Mouse (Mus musculus): ENCODE data around the gene Gm20422. TPM values are rescaled to one million over a fixed set of nuclear protein-coding genes. Genes with fewer than 3 reads are reported as not detected.

The Gm20422 gene
- polyA plus RNA-seq, 1 experiment from 2014 or later: 0.36 TPM

- peak; percentile 76 for ATAC-seq (ENCODE audit: insufficient read depth, low FRiP score, low TSS enrichment)
- peak; percentile 79 for DNase-seq (ENCODE audit: low spot score)
- peaks cover 4% of the 10 kb centered on the region; the same call in 1 of the 2 replicates for H3K4me1 ChIP-seq (ENCODE audit: control insufficient read depth, insufficient read depth, low read length)
Observed at GRCm38 (mm10) chr8:69808094-69808863, 33.6 kb upstream of the Gm20422 start, which contains the start of gene Gmip. Gmip (plus strand) TSS chr8:69808679.

DNA sequence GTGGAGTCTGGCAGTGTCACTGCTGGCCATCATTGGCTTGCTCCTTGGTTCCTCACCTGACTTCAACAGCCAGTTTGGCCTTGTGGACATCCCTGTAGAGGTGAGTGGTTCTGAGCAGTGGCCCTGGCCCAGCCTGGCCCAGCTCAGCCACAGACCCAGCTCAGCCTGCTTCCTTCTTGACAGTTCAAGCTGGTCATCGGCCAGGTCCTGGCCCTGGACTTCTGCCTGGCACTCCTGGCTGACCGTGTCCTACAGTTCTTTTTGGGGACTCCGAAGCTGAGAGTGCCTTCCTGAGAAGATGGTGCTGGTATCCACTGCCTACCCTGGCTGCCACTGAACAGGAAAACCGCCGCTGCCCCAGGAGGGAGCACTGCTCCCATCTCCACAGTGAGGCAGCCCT, 32.5 kb upstream of the Gm20422 start:
- ATAC-seq (ENCODE audit: insufficient read depth, low FRiP score, low TSS enrichment) (no peak), DNase-seq (ENCODE audit: low spot score) (no peak)
- no peaks in the 10 kb centered on the region for H3K9me3 ChIP-seq (ENCODE audit: control insufficient read depth, low read length)
- H3K4me1 ChIP-seq (ENCODE audit: control insufficient read depth, insufficient read depth, low read length): peaks cover 4% of the 10 kb centered on the region; the same call in 1 of the 2 replicates
- no peak overlapping the region for H3K4me2 ChIP-seq (ENCODE audit: low read depth)
- peaks cover 35% of the 10 kb centered on the region for H3K36me3 ChIP-seq (ENCODE audit: control insufficient read depth, insufficient read depth, low read length)
- no peak overlapping the region for H3K27ac ChIP-seq (ENCODE audit: low read depth, low read length)
- no peak overlapping the region for H3K9ac ChIP-seq (ENCODE audit: low read length)
- H3K4me3 ChIP-seq (ENCODE audit: low read depth, low read length): no peak overlapping the region
- WGBS: 95% methylated on average over 5 of the region's 5 CpGs
- no peaks in the 10 kb centered on the region for H3K27me3 ChIP-seq (ENCODE audit: control insufficient read depth, insufficient read depth, low read length)

More at GRCm38 (mm10) chr8:69808094-69808863, 33.6 kb upstream of the Gm20422 start, which contains the start of gene Gmip:
- peaks cover 29% of the 10 kb centered on the region for H3K36me3 ChIP-seq (ENCODE audit: control insufficient read depth, insufficient read depth, low read length)
- H3K4me3 ChIP-seq (ENCODE audit: low read depth, low read length): peak within 1 kb of the TSS; percentile 52
- H3K27ac ChIP-seq (ENCODE audit: low read depth, low read length): no peak within 1 kb of the TSS
- H3K9me3 ChIP-seq (ENCODE audit: control insufficient read depth, low read length): no peaks in the 10 kb centered on the region
- peak within 1 kb of the TSS; percentile 42 for H3K9ac ChIP-seq (ENCODE audit: low read length)
- 6% methylated on average over 25 of the region's 28 CpGs for WGBS
- H3K27me3 ChIP-seq (ENCODE audit: control insufficient read depth, insufficient read depth, low read length): no peaks in the 10 kb centered on the region
- H3K4me2 ChIP-seq (ENCODE audit: low read depth): peak within 1 kb of the TSS; percentile 65

GRCm38 (mm10) chr8:69805491-69805890, 30.8 kb upstream of the Gm20422 start:
- ATAC-seq (ENCODE audit: insufficient read depth, low FRiP score, low TSS enrichment) (no peak), DNase-seq (ENCODE audit: low spot score) (no peak)
- Histone ChIP-seq H3K4me3 (ENCODE audit: low read depth, low read length) (no peak overlapping the region), H3K4me1 (ENCODE audit: control insufficient read depth, insufficient read depth, low read length) (peaks cover 4% of the 10 kb centered on the region; the same call in 1 of the 2 replicates), H3K36me3 (ENCODE audit: control insufficient read depth, insufficient read depth, low read length) (peaks cover 48% of the 10 kb centered on the region), H3K9ac (ENCODE audit: low read length) (no peak overlapping the region), H3K27ac (ENCODE audit: low read depth, low read length) (no peak overlapping the region), H3K27me3 (ENCODE audit: control insufficient read depth, insufficient read depth, low read length) (no peaks in the 10 kb centered on the region), H3K4me2 (ENCODE audit: low read depth) (no peak overlapping the region), H3K9me3 (ENCODE audit: control insufficient read depth, low read length) (no peaks in the 10 kb centered on the region)
- 97% methylated on average over 9 of the region's 9 CpGs for WGBS

GRCm38 (mm10) chr8:69805086-69805485, 30.4 kb upstream of the Gm20422 start:
- DNase-seq (ENCODE audit: low spot score) (no peak), ATAC-seq (ENCODE audit: insufficient read depth, low FRiP score, low TSS enrichment) (no peak)
- peaks cover 4% of the 10 kb centered on the region; the same call in 1 of the 2 replicates for H3K4me1 ChIP-seq (ENCODE audit: control insufficient read depth, insufficient read depth, low read length)
- H3K36me3 ChIP-seq (ENCODE audit: control insufficient read depth, insufficient read depth, low read length): peaks cover 51% of the 10 kb centered on the region
- H3K27me3 ChIP-seq (ENCODE audit: control insufficient read depth, insufficient read depth, low read length): no peaks in the 10 kb centered on the region
- no peak overlapping the region for H3K9ac ChIP-seq (ENCODE audit: low read length)
- H3K4me2 ChIP-seq (ENCODE audit: low read depth): no peak overlapping the region
- no peaks in the 10 kb centered on the region for H3K9me3 ChIP-seq (ENCODE audit: control insufficient read depth, low read length)
- H3K4me3 ChIP-seq (ENCODE audit: low read depth, low read length): no peak overlapping the region
- H3K27ac ChIP-seq (ENCODE audit: low read depth, low read length): no peak overlapping the region
- 95% methylated on average over 10 of the region's 10 CpGs for WGBS

GRCm38 (mm10) chr8:69804537-69804936, 29.9 kb upstream of the Gm20422 start:
- H3K27me3 ChIP-seq (ENCODE audit: control insufficient read depth, insufficient read depth, low read length): no peaks in the 10 kb centered on the region
- no peak for DNase-seq (ENCODE audit: low spot score)

GRCm38 (mm10) chr8:69803366-69803765, 28.7 kb upstream of the Gm20422 start:
- no peak overlapping the region for H3K27ac ChIP-seq (ENCODE audit: low read depth, low read length)
- H3K4me1 ChIP-seq (ENCODE audit: control insufficient read depth, insufficient read depth, low read length): 0 out of 2 replicates have a peak, but pooled peaks cover under 1% of the 10 kb centered on the region
- no peak overlapping the region for H3K4me2 ChIP-seq (ENCODE audit: low read depth)
- no peaks in the 10 kb centered on the region for H3K9me3 ChIP-seq (ENCODE audit: control insufficient read depth, low read length)
- 93% methylated on average over 7 of the region's 7 CpGs for WGBS
- H3K27me3 ChIP-seq (ENCODE audit: control insufficient read depth, insufficient read depth, low read length): no peaks in the 10 kb centered on the region
- H3K4me3 ChIP-seq (ENCODE audit: low read depth, low read length): no peak overlapping the region
- H3K9ac ChIP-seq (ENCODE audit: low read length): no peak overlapping the region
- H3K36me3 ChIP-seq (ENCODE audit: control insufficient read depth, insufficient read depth, low read length): peaks cover 64% of the 10 kb centered on the region
- DNase-seq (ENCODE audit: low spot score): no peak
- no peak for ATAC-seq (ENCODE audit: insufficient read depth, low FRiP score, low TSS enrichment)

More at GRCm38 (mm10) chr8:69804537-69804936, 29.9 kb upstream of the Gm20422 start:
- ATAC-seq (ENCODE audit: insufficient read depth, low FRiP score, low TSS enrichment): no peak
- 93% methylated on average over 6 of the region's 6 CpGs for WGBS
- H3K4me3 ChIP-seq (ENCODE audit: low read depth, low read length): no peak overlapping the region
- H3K9ac ChIP-seq (ENCODE audit: low read length): no peak overlapping the region
- H3K4me1 ChIP-seq (ENCODE audit: control insufficient read depth, insufficient read depth, low read length): peaks cover 4% of the 10 kb centered on the region; the same call in 1 of the 2 replicates
- no peaks in the 10 kb centered on the region for H3K9me3 ChIP-seq (ENCODE audit: control insufficient read depth, low read length)
- H3K27ac ChIP-seq (ENCODE audit: low read depth, low read length): no peak overlapping the region
- peaks cover 53% of the 10 kb centered on the region for H3K36me3 ChIP-seq (ENCODE audit: control insufficient read depth, insufficient read depth, low read length)
- no peak overlapping the region for H3K4me2 ChIP-seq (ENCODE audit: low read depth)

DNA sequence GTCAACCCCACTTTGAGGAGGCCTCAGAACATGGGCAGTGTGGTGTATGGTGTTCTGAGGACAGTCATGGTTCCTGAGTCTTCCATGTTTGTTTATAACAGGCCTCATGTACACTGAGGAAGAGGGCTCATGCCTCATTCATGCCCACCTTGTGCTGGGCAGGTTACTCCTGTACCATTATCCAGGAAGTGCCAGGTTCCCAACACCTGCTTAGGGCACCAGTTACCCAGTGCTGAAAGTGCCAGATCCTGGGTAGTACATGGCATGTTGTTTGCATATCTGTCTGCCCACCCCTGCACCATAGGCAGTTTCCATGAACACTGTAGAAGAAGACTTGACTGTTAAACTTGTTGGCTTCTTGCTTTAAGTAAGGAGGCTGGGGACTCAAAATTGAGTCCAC, 27.5 kb upstream of the Gm20422 start:
- no peaks in the 10 kb centered on the region for H3K4me1 ChIP-seq (ENCODE audit: control insufficient read depth, insufficient read depth, low read length)
- no peak overlapping the region for H3K27ac ChIP-seq (ENCODE audit: low read depth, low read length)
- H3K4me3 ChIP-seq (ENCODE audit: low read depth, low read length): no peak overlapping the region
- H3K27me3 ChIP-seq (ENCODE audit: control insufficient read depth, insufficient read depth, low read length): no peaks in the 10 kb centered on the region
- H3K36me3 ChIP-seq (ENCODE audit: control insufficient read depth, insufficient read depth, low read length): peaks cover 71% of the 10 kb centered on the region
- H3K9ac ChIP-seq (ENCODE audit: low read length): no peak overlapping the region
- H3K9me3 ChIP-seq (ENCODE audit: control insufficient read depth, low read length): no peaks in the 10 kb centered on the region
- DNase-seq (ENCODE audit: low spot score): no peak
- H3K4me2 ChIP-seq (ENCODE audit: low read depth): no peak overlapping the region
- ATAC-seq (ENCODE audit: insufficient read depth, low FRiP score, low TSS enrichment): no peak

DNA sequence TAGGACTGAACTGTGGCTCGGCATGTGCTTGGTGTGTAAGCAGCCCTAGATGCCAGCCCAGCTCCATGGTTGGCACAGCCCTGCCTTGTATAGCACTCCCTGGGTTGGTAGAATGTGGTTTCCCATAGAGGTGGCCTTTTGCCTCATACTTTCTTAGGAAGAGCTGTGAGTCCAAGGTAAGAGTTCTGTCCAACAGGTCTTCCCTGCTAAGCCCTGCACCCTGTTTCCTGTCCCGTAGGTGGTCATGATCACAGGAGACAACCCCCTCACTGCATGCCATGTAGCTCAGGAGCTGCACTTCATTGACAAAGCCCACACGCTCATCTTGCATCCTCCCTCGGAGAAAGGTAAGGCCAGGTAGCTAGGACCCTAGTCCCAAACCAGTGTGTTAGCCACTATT, 27.1 kb upstream of the Gm20422 start:
- H3K4me3 ChIP-seq (ENCODE audit: low read depth, low read length): no peak overlapping the region
- no peak overlapping the region for H3K9ac ChIP-seq (ENCODE audit: low read length)
- H3K4me1 ChIP-seq (ENCODE audit: control insufficient read depth, insufficient read depth, low read length): no peaks in the 10 kb centered on the region
- H3K9me3 ChIP-seq (ENCODE audit: control insufficient read depth, low read length): no peaks in the 10 kb centered on the region
- WGBS: 94% methylated on average over 4 of the region's 4 CpGs
- no peak overlapping the region for H3K27ac ChIP-seq (ENCODE audit: low read depth, low read length)
- H3K27me3 ChIP-seq (ENCODE audit: control insufficient read depth, insufficient read depth, low read length): no peaks in the 10 kb centered on the region
- ATAC-seq (ENCODE audit: insufficient read depth, low FRiP score, low TSS enrichment) (no peak), DNase-seq (ENCODE audit: low spot score) (no peak)
- H3K36me3 ChIP-seq (ENCODE audit: control insufficient read depth, insufficient read depth, low read length): peaks cover 71% of the 10 kb centered on the region
- no peak overlapping the region for H3K4me2 ChIP-seq (ENCODE audit: low read depth)

GRCm38 (mm10) chr8:69799946-69800345, 25.3 kb upstream of the Gm20422 start:
- peaks cover 61% of the 10 kb centered on the region for H3K36me3 ChIP-seq (ENCODE audit: control insufficient read depth, insufficient read depth, low read length)

More at GRCm38 (mm10) chr8:69799946-69800345, 25.3 kb upstream of the Gm20422 start:
- Histone ChIP-seq H3K27ac (ENCODE audit: low read depth, low read length) (no peak overlapping the region), H3K4me1 (ENCODE audit: control insufficient read depth, insufficient read depth, low read length) (no peaks in the 10 kb centered on the region), H3K9me3 (ENCODE audit: control insufficient read depth, low read length) (no peaks in the 10 kb centered on the region), H3K27me3 (ENCODE audit: control insufficient read depth, insufficient read depth, low read length) (no peaks in the 10 kb centered on the region), H3K4me3 (ENCODE audit: low read depth, low read length) (no peak overlapping the region), H3K9ac (ENCODE audit: low read length) (no peak overlapping the region), H3K4me2 (ENCODE audit: low read depth) (no peak overlapping the region)
- 89% methylated on average over 5 of the region's 5 CpGs for WGBS
- DNase-seq (ENCODE audit: low spot score) (no peak), ATAC-seq (ENCODE audit: insufficient read depth, low FRiP score, low TSS enrichment) (no peak)

Data from neural tube, embryonic 11.5 days (tissue).